Mouse (Mus musculus) C2C12 (cell line): ENCODE data around the gene Gpr4. TPM values are rescaled to one million over a fixed set of nuclear protein-coding genes. Genes with fewer than 3 reads are reported as not detected.
A peak's percentile ranks its signal among the peaks of the same experiment; 100 is the strongest.

Experiments used
- H3K27me3 ChIP-seq: one replicate; pipeline ENCODE4 v1.6.1; 2011; ENCODE audit not compliant: control insufficient read depth, insufficient read depth, insufficient read length
- H3K36me3 ChIP-seq: one replicate; pipeline ENCODE4 v1.6.1; 2011; ENCODE audit not compliant: control insufficient read depth, insufficient read depth
- H3K4me3 ChIP-seq: one replicate; pipeline ENCODE4 v1.5.1; 2011; ENCODE audit warnings: mild to moderate bottlenecking, control low read depth; ENCODE audit not compliant: poor library complexity, insufficient read depth, severe bottlenecking
- H3K79me2 ChIP-seq: one replicate; pipeline ENCODE4 v1.6.1; 2011; ENCODE audit not compliant: control insufficient read depth, insufficient read depth
- H3K79me3 ChIP-seq: one replicate; pipeline ENCODE4 v1.6.1; 2011; ENCODE audit warnings: low read depth, control low read depth
- H3ac ChIP-seq: one replicate; pipeline ENCODE3; 2011; ENCODE audit warnings: low read depth; ENCODE audit not compliant: control insufficient read depth, insufficient read length
- CEBPB ChIP-seq: IDR thresholded peaks from one replicate; pipeline ENCODE4 v1.6.1; 2011; ENCODE audit warnings: low read depth, mild to moderate bottlenecking, control low read depth, moderate library complexity
- CTCF ChIP-seq: IDR thresholded peaks from one replicate; pipeline ENCODE4 v1.5.1; 2011; ENCODE audit not compliant: control insufficient read depth, insufficient read depth, insufficient read length
- FOSL1 ChIP-seq: IDR thresholded peaks from one replicate; pipeline ENCODE4 v1.8.0; 2011; ENCODE audit warnings: mild to moderate bottlenecking, low read length; ENCODE audit not compliant: poor library complexity, insufficient read depth, severe bottlenecking
- MAX ChIP-seq: IDR thresholded peaks from one replicate; pipeline ENCODE4 v1.6.1; 2011; ENCODE audit warnings: mild to moderate bottlenecking, control low read depth
- MYOD1 ChIP-seq: IDR thresholded peaks from one replicate; pipeline ENCODE4 v1.6.1; 2011; ENCODE audit warnings: low read depth; ENCODE audit not compliant: control insufficient read depth, insufficient read length
- MYOG ChIP-seq: IDR thresholded peaks from one replicate; pipeline ENCODE4 v1.6.1; 2011; ENCODE audit not compliant: control insufficient read depth, insufficient read length; ENCODE audit errors: extremely low read depth
- USF1 ChIP-seq: IDR thresholded peaks from one replicate; pipeline ENCODE4 v1.6.1; 2011; ENCODE audit warnings: low read depth, mild to moderate bottlenecking, control low read depth, moderate library complexity
- polyA plus RNA-seq: library from polyadenylated mRNA; unstranded; fragments of >200 nt; fragmentation: generic; extraction: Trizol; gene quantifications from one replicate; pipeline ENCODE4 v1.2.1, GENCODE M21; 2012; ENCODE audit warnings: missing spikeins

Gpr4 gene
- polyA plus RNA-seq, 1 experiment: 0.05 TPM

GRCm38 (mm10) chr7:19226817-19227797 lies 14.8 kb downstream of the Gpr4 start:
- Histone ChIP-seq H3K79me2 (peaks cover 34% of the 10 kb centered on the region), H3K27me3 (no peaks in the 10 kb centered on the region), H3ac (peak overlapping the region; percentile 56), H3K79me3 (peaks cover 26% of the 10 kb centered on the region), H3K4me3 (peak overlapping the region; percentile 36), H3K36me3 (no peaks in the 10 kb centered on the region)
- TF ChIP-seq USF1 (no peak), CEBPB (no peak), FOSL1 (no peak), MYOD1 (no peak), MYOG (no peak), CTCF (no peak), MAX (no peak)

- Histone ChIP-seq H3K4me3 (peak within 1 kb of the TSS; percentile 44), H3K27me3 (no peaks in the 10 kb centered on the region), H3ac (peak within 1 kb of the TSS; percentile 87), H3K36me3 (no peaks in the 10 kb centered on the region), H3K79me2 (peaks cover 44% of the 10 kb centered on the region), H3K79me3 (peaks cover 33% of the 10 kb centered on the region)
- TF ChIP-seq MAX (peak; percentile 59), FOSL1 (peak; percentile 26), MYOG (no peak), CTCF (peak; percentile 10), CEBPB (no peak)
Observed at GRCm38 (mm10) chr7:19227883-19228792, 15.8 kb downstream of the Gpr4 start, which contains the start of gene Opa3. Gene Opa3 (plus strand): TSS chr7:19228334.

GRCm38 (mm10) chr7:19228793-19229148 lies 16.4 kb downstream of the Gpr4 start:
- H3K79me3 ChIP-seq: peaks cover 38% of the 10 kb centered on the region
- peaks cover 51% of the 10 kb centered on the region for H3K79me2 ChIP-seq
- H3K36me3 ChIP-seq: no peaks in the 10 kb centered on the region
- H3K4me3 ChIP-seq: peak overlapping the region; percentile 44
- peak overlapping the region; percentile 85 for H3ac ChIP-seq
- no peaks in the 10 kb centered on the region for H3K27me3 ChIP-seq
- TF ChIP-seq MYOG (no peak), FOSL1 (no peak)

- H3K79me2 ChIP-seq: peaks cover 57% of the 10 kb centered on the region
- peak overlapping the region; percentile 85 for H3ac ChIP-seq
- TF ChIP-seq CTCF: no peak
- TF ChIP-seq FOSL1: no peak
- no peak for TF ChIP-seq MAX
- no peak for TF ChIP-seq MYOD1
- no peak for TF ChIP-seq USF1
- no peak for TF ChIP-seq CEBPB
- TF ChIP-seq MYOG: no peak
- H3K79me3 ChIP-seq: peaks cover 42% of the 10 kb centered on the region
- H3K4me3 ChIP-seq: peak overlapping the region; percentile 44
- H3K27me3 ChIP-seq: no peaks in the 10 kb centered on the region
- H3K36me3 ChIP-seq: no peaks in the 10 kb centered on the region
Observed at GRCm38 (mm10) chr7:19229404-19229803, 17.1 kb downstream of the Gpr4 start.

GRCm38 (mm10) chr7:19230041-19230580 lies 17.8 kb downstream of the Gpr4 start:
- no peaks in the 10 kb centered on the region for H3K36me3 ChIP-seq
- no peaks in the 10 kb centered on the region for H3K27me3 ChIP-seq
- H3K79me2 ChIP-seq: peaks cover 64% of the 10 kb centered on the region
- TF ChIP-seq MAX (no peak), FOSL1 (no peak), CTCF (no peak), USF1 (no peak), MYOD1 (no peak), MYOG (no peak), CEBPB (no peak)
- H3K79me3 ChIP-seq: peaks cover 44% of the 10 kb centered on the region
- H3ac ChIP-seq: no peak overlapping the region
- H3K4me3 ChIP-seq: no peak overlapping the region
